Mouse (Mus musculus): ENCODE data around the gene Dnajc8.

DNA sequence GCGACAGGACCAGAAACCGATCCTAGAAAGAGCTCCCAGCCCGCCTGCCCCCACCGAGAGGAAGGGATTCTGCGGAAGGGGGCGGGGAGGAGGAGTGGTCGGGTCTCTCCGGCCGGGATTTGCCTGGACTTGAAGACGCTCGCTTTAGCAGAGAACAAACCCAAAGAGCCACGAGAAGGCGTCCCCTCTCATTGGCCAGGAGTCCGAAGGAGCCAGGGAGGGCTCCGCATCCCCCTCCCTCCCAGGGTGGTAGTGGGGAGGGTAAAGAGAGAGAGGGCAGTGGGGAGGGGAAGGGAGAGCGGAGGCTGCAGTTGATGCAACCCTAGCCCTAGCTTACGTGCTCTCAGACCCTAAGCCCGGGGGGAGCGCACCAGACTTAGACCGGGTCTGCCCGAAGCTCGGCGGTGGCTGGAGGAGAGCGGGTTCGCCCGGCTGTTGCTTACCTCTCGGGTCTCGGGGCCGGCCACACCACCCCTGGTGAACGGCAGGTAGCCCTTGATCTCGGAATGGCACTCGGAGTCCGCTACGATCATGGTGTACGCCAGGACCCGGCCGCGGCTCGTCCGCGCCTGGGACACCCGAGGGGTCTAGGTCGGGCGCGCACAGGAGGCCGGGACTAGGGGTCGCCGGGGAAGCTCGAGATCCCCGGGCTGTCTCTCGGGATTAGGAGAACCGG is 25.6 kb upstream of the Dnajc8 start:
- TF ChIP-seq CTCF (IDR thresholded peaks at IDR 0.05; ENCODE audit: extremely low read depth, insufficient read length, insufficient replicate concordance, low read depth, low read length) (no peak), POLR2A (IDR thresholded peaks at IDR 0.05; ENCODE audit: low read depth, low read length) (no peak)

All from small intestine, adult 2 months (tissue).